Mouse (Mus musculus): ENCODE results near the gene Slc27a4. TPM values are rescaled to one million over a fixed set of nuclear protein-coding genes. Genes with fewer than 3 reads are reported as not detected.

The Slc27a4 gene
- polyA plus RNA-seq, 1 experiment = 14.2 TPM

GRCm38 (mm10) chr2:29820025-29820817 is 17.8 kb downstream of the Slc27a4 start, which contains the start of gene Urm1:
Gene Urm1 (plus strand): TSS chr2:29820075.
- TF ChIP-seq CTCF (IDR thresholded peaks at IDR 0.05; ENCODE audit: extremely low read depth, insufficient read depth, insufficient read length, insufficient replicate concordance) (no peak), POLR2A (IDR thresholded peaks at IDR 0.05; ENCODE audit: low read depth, low read length) (no peak)
- Histone ChIP-seq H3K27ac (ENCODE audit: insufficient read depth, low read length) (peak within 1 kb of the TSS; percentile 60), H3K36me3 (ENCODE audit: control insufficient read depth, insufficient read depth, low read length) (peaks cover 2% of the 10 kb centered on the region; the same call in 1 of the 2 replicates), H3K4me3 (ENCODE audit: extremely low read depth, insufficient read depth, insufficient read length) (peak within 1 kb of the TSS; percentile 52), H3K4me1 (ENCODE audit: control insufficient read depth, insufficient read depth, insufficient read length) (peaks cover 5% of the 10 kb centered on the region; the same call in 1 of the 2 replicates), H3K27me3 (ENCODE audit: control insufficient read depth, insufficient read depth, low read length) (no peaks in the 10 kb centered on the region)
- DNase-seq (ENCODE audit: low read depth in 1 of 2, low spot score in 2 of 2) = peak in 1 of 2 experiments; percentile 55
- WGBS = 3% methylated on average over 35 of the region's 35 CpGs

GRCm38 (mm10) chr2:29826318-29826925 is 24.0 kb downstream of the Slc27a4 start:
- Histone ChIP-seq H3K4me3 (ENCODE audit: extremely low read depth, insufficient read depth, insufficient read length) (peak overlapping the region; percentile 64), H3K27ac (ENCODE audit: insufficient read depth, low read length) (peak overlapping the region; percentile 90), H3K27me3 (ENCODE audit: control insufficient read depth, insufficient read depth, low read length) (no peaks in the 10 kb centered on the region), H3K4me1 (ENCODE audit: control insufficient read depth, insufficient read depth, insufficient read length) (peaks cover 7% of the 10 kb centered on the region; the same call in 1 of the 2 replicates), H3K36me3 (ENCODE audit: control insufficient read depth, insufficient read depth, low read length) (no peaks in the 10 kb centered on the region)
- 9% methylated on average over 11 of the region's 11 CpGs for WGBS
- no peak for DNase-seq (ENCODE audit: low read depth in 1 of 2, low spot score in 2 of 2)
- no peak for TF ChIP-seq CTCF (IDR thresholded peaks at IDR 0.05; ENCODE audit: extremely low read depth, insufficient read depth, insufficient read length, insufficient replicate concordance)
- TF ChIP-seq POLR2A (IDR thresholded peaks at IDR 0.05; ENCODE audit: low read depth, low read length) = no peak

DNA sequence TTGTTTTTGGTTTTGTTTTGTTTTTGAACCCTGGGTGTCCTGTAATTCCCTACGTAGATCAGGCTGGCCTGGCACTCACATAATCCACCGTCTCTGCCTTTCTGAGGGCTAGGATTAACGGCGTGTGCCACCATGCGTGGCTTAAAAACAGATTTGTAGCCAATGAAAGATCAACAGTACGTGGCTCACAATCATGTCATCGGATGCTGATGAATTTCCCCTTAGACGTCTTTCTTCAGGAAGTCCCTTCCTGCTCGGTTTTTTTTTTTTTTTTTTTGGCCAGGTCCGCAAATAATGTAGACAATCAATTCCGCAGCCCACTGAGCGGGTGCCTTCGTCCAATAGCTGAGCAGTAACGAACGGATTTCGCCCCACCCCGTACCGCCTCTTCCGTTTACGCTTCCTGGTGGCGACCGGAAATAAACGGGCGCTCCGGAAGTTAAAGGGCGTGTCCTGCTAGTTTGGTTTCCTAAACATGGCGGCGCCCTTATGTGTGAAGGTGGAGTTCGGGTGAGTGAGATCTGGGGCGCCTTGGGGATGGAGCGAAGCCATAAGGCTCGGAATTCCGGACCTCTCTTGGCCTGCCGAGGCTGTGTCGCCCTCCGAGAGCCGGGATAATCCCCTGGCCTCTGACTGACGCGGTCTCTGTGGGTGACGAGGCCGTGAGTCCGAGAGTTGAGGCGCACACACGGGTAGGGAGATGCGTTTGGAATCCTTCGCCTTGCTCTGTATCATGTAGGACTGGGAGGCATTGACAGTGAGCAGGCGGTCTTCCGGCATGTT is 24.7 kb downstream of the Slc27a4 start:
- peak overlapping the region; percentile 90 for H3K27ac ChIP-seq (ENCODE audit: insufficient read depth, low read length)
- H3K4me3 ChIP-seq (ENCODE audit: extremely low read depth, insufficient read depth, insufficient read length) = peak overlapping the region; percentile 75
- H3K4me1 ChIP-seq (ENCODE audit: control insufficient read depth, insufficient read depth, insufficient read length) = peaks cover 7% of the 10 kb centered on the region; the same call in 1 of the 2 replicates
- no peaks in the 10 kb centered on the region for H3K27me3 ChIP-seq (ENCODE audit: control insufficient read depth, insufficient read depth, low read length)
- no peak for TF ChIP-seq CTCF (IDR thresholded peaks at IDR 0.05; ENCODE audit: extremely low read depth, insufficient read depth, insufficient read length, insufficient replicate concordance)
- TF ChIP-seq POLR2A (IDR thresholded peaks at IDR 0.05; ENCODE audit: low read depth, low read length) = peak; percentile 69; the same call in 1 of the 2 replicates
- DNase-seq (ENCODE audit: low read depth in 1 of 2, low spot score in 2 of 2) = peak; percentile 94 to 97
- WGBS = under 1% methylated on average over 48 of the region's 48 CpGs
- H3K36me3 ChIP-seq (ENCODE audit: control insufficient read depth, insufficient read depth, low read length) = no peaks in the 10 kb centered on the region

- TF ChIP-seq POLR2A (IDR thresholded peaks at IDR 0.05; ENCODE audit: low read depth, low read length) = no peak
- TF ChIP-seq CTCF (IDR thresholded peaks at IDR 0.05; ENCODE audit: extremely low read depth, insufficient read depth, insufficient read length, insufficient replicate concordance) = no peak
- H3K27me3 ChIP-seq (ENCODE audit: control insufficient read depth, insufficient read depth, low read length) = no peaks in the 10 kb centered on the region
- 2% methylated on average over 12 of the region's 12 CpGs for WGBS
- no peak for DNase-seq (ENCODE audit: low read depth in 1 of 2, low spot score in 2 of 2)
- H3K27ac ChIP-seq (ENCODE audit: insufficient read depth, low read length) = peak overlapping the region; percentile 2; the same call in 1 of the 2 replicates
- peak overlapping the region; percentile 75 for H3K4me3 ChIP-seq (ENCODE audit: extremely low read depth, insufficient read depth, insufficient read length)
- peaks cover 7% of the 10 kb centered on the region; the same call in 1 of the 2 replicates for H3K4me1 ChIP-seq (ENCODE audit: control insufficient read depth, insufficient read depth, insufficient read length)
- H3K36me3 ChIP-seq (ENCODE audit: control insufficient read depth, insufficient read depth, low read length) = peaks cover 2% of the 10 kb centered on the region; the same call in 1 of the 2 replicates
Measured at GRCm38 (mm10) chr2:29827709-29828024, 25.2 kb downstream of the Slc27a4 start.

GRCm38 (mm10) chr2:29831106-29831505 is 28.7 kb downstream of the Slc27a4 start:
- Histone ChIP-seq H3K4me3 (ENCODE audit: extremely low read depth, insufficient read depth, insufficient read length) (no peak overlapping the region), H3K4me1 (ENCODE audit: control insufficient read depth, insufficient read depth, insufficient read length) (peaks cover 7% of the 10 kb centered on the region; the same call in 1 of the 2 replicates)
- WGBS = 90% methylated on average over 4 of the region's 4 CpGs

GRCm38 (mm10) chr2:29833796-29834195 is 31.4 kb downstream of the Slc27a4 start:
- DNase-seq (ENCODE audit: low read depth in 1 of 2, low spot score in 2 of 2) = no peak
- no peak overlapping the region for H3K4me3 ChIP-seq (ENCODE audit: extremely low read depth, insufficient read depth, insufficient read length)
- H3K27me3 ChIP-seq (ENCODE audit: control insufficient read depth, insufficient read depth, low read length) = no peaks in the 10 kb centered on the region
- 93% methylated on average over 5 of the region's 5 CpGs for WGBS
- no peaks in the 10 kb centered on the region for H3K4me1 ChIP-seq (ENCODE audit: control insufficient read depth, insufficient read depth, insufficient read length)
- peaks cover 12% of the 10 kb centered on the region for H3K36me3 ChIP-seq (ENCODE audit: control insufficient read depth, insufficient read depth, low read length)
- no peak overlapping the region for H3K27ac ChIP-seq (ENCODE audit: insufficient read depth, low read length)
- TF ChIP-seq POLR2A (IDR thresholded peaks at IDR 0.05; ENCODE audit: low read depth, low read length) = no peak
- TF ChIP-seq CTCF (IDR thresholded peaks at IDR 0.05; ENCODE audit: extremely low read depth, insufficient read depth, insufficient read length, insufficient replicate concordance) = no peak

More at GRCm38 (mm10) chr2:29831106-29831505, 28.7 kb downstream of the Slc27a4 start:
- DNase-seq (ENCODE audit: low read depth in 1 of 2, low spot score in 2 of 2) = no peak
- Histone ChIP-seq H3K27me3 (ENCODE audit: control insufficient read depth, insufficient read depth, low read length) (no peaks in the 10 kb centered on the region), H3K27ac (ENCODE audit: insufficient read depth, low read length) (no peak overlapping the region), H3K36me3 (ENCODE audit: control insufficient read depth, insufficient read depth, low read length) (peaks cover 8% of the 10 kb centered on the region)
- no peak for TF ChIP-seq CTCF (IDR thresholded peaks at IDR 0.05; ENCODE audit: extremely low read depth, insufficient read depth, insufficient read length, insufficient replicate concordance)
- no peak for TF ChIP-seq POLR2A (IDR thresholded peaks at IDR 0.05; ENCODE audit: low read depth, low read length)

Measured in spleen, adult 2 months (tissue).